Mouse (Mus musculus): ENCODE data around the gene Clec12b. TPM values are rescaled to one million over a fixed set of nuclear protein-coding genes. Genes with fewer than 3 reads are reported as not detected.
"Not testable (repeated sequence)": the region's sequence is repeated elsewhere in the genome, so short reads cannot be mapped to it uniquely, and the experiment has no call there.

The Clec12b gene
- total RNA-seq, 2 experiments from 2014 or later: not detected

DNA sequence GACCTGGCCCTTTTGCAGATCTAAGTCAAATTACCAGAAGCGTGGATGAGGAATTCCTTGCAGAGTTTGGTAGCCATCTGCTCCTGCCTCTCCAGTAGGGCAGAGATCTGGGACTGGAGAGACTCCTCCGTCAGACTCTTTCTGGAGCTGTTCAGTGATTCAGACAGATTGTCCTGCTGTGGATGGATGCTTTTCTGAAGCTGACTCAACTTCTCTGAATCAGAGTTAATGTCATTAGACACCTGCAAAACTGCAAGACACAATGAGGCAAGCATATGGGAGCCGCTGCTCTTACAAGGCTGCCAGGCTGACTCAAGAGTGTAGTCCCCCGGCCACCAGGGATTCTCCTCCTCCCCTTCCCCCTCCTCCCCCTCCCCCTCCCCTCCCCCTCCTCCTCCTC lies 5.2 kb downstream of the Clec12b start:
- peak in 1 of 2 experiments; percentile 17 for DNase-seq (ENCODE audit: low spot score in 2 of 2)
- intact Hi-C loops (cut with DNase I): no loop called here

DNA sequence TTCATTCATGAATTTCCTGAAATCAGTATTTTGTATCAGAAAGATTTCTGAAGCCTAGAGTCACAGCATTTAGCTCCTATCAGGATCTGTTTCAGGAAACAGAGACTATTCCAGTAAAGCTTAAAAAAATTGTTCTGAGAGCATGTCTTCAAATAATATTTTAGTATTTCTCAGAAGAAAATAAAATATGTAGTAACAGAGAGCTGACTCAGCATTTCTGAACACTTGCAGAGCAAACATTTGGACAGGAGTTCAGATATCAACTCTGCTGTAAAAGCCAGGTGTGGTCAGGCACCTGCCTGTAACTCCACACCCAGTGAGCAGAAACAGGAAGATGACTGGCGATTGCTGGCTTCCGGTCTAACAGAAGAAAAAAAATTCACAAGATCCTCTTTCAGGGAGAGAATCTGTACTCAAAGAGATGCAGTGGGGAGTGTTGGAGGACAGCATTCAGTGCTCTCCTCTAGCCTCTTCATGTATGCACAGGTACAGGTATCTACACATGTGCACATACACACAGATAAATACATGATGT lies 10.7 kb downstream of the Clec12b start:
- no peak for DNase-seq (ENCODE audit: low spot score in 2 of 2)
- intact Hi-C loops (cut with DNase I): no loop called here

DNA sequence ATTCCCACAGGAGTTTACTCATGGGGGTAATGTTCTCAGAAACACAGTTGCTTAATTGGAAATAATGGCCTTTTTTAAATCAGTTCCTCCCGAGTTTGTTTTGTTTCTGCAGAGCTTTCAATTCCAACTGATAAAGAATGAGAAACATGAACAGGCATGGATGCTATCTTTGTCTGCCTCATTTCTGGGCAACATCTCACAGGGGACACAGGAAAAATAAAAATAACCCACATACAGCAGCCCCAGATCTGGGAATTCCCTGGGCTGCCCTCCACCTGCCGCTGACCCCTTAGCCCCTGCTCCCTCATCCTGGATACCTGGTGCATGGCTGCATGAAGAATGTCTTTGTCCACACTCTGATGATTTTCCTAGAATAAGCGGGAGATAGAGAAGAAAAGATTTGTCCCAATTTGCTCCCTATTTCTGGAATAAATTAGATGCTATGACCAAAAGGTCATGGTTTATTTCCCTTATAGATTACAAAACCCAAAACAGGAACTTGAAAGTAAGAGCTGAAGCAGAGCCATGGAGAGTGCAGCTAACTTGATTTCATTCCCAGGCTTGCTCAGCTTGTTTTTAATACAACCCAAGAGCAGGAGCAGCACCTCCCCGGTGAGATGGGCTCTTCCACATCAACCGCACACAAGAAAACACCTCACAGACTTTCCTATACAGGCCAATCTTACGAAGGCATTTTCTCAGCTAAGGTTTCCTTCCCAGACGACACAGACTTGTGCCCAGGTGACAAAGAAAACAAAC lies 16.1 kb downstream of the Clec12b start:
- intact Hi-C loops (cut with DNase I): loop anchor here (5.0 to 10.0 kb wide), 2 partner anchors 37 to 275 kb away; partner anchors contain the start of gene 4922502D21Rik
- DNase-seq (ENCODE audit: low spot score in 2 of 2): no peak

- DNase-seq (ENCODE audit: low spot score in 2 of 2): peak; percentile 30 to 41
- intact Hi-C loops (cut with DNase I): loop anchor here (2.0 to 10.0 kb wide), 4 partner anchors 34 to 511 kb away; partner anchors contain the start of gene 4922502D21Rik
Measured at GRCm38 (mm10) chr6:129365959-129366359, 19.7 kb downstream of the Clec12b start.

DNA sequence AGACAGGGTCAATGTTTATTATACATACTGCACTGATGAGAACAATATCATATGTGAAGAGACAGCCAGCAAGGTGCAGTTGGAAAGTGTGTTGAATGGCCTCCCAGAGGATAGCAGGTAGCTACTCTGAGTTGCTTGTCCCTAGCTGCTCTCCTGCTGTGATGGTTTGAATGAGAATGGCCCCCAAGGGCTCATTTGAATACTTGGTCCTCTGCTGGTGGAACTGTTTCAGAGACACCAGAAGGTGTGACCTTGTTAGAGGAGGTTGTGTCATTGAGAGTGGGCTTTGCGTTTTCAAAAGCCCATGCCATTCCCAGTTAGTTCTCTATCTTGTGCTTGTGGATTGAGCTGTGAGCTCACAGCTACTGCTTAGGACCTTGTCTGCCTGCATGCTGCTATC lies 21.7 kb downstream of the Clec12b start:
- no peak for DNase-seq (ENCODE audit: low spot score in 2 of 2)
- intact Hi-C loops (cut with DNase I): loop anchor here (10.0 kb wide), 1 partner anchor 269 kb away; no protein-coding TSS in a partner anchor

DNA sequence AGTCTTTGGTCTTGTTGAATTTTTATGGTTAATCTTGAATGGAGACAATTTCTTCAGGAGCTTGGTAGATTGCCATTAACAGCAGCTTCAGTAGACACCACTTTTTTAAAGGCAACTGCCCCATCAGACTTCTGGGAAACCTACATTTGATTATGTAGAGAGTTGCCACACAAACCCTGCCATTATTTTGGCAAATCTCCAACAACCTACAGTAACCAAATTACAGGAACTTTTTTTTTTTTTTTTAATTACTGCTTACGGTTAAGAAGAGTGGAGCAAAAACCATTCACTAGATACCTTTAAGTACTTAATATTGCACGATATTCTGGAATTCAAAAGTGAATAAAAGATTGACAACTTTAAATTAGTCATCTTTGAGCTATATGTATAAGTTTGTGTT lies 26.2 kb downstream of the Clec12b start:
- no peak for DNase-seq (ENCODE audit: low spot score in 2 of 2)
- intact Hi-C loops (cut with DNase I): no loop called here

- no peak for DNase-seq (ENCODE audit: low spot score in 2 of 2)
- intact Hi-C loops (cut with DNase I): no loop called here
Measured at GRCm38 (mm10) chr6:129356430-129356829, 29.2 kb downstream of the Clec12b start.

DNA sequence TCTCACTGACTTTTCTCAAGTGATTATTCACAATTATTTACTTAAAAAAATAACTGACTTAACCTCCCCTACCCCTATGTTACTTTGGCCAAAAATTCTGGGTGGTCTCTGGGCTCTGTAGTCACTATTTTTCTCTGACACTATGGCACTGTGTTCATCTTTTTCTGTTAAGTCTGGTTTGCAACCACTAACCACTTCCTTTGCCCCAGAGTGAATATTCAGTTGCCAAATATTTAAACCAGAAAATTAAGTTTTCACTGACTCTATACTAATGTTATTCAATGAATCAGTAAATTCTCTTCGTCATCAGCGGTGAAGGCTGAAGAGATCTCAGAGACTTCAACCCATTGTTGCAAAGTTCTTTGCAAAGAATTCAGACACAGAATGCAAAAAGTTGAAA lies 29.9 kb downstream of the Clec12b start:
- intact Hi-C loops (cut with DNase I): no loop called here
- no peak for DNase-seq (ENCODE audit: low spot score in 2 of 2)

DNA sequence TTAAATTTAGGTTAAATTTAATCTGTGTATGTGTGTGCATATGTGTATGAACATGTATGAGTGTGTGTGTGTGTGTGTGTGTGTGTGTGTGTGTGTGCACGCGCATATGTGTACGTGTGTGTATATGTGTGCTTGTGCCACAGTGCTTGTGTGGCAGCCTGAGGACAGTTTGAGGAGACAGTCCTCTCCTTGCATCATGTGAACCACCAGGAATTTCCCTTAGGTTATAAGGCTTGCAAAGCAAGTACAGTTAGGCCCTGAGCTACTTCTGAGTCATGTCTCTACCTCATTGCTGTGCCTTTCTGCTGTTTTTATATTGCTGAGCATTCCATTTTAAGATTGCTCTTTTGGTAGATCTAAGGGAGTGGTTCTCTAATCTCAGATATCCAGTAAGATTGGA lies 34.6 kb downstream of the Clec12b start:
- intact Hi-C loops (cut with DNase I): no loop called here
- no peak for DNase-seq (ENCODE audit: low spot score in 2 of 2)

DNA sequence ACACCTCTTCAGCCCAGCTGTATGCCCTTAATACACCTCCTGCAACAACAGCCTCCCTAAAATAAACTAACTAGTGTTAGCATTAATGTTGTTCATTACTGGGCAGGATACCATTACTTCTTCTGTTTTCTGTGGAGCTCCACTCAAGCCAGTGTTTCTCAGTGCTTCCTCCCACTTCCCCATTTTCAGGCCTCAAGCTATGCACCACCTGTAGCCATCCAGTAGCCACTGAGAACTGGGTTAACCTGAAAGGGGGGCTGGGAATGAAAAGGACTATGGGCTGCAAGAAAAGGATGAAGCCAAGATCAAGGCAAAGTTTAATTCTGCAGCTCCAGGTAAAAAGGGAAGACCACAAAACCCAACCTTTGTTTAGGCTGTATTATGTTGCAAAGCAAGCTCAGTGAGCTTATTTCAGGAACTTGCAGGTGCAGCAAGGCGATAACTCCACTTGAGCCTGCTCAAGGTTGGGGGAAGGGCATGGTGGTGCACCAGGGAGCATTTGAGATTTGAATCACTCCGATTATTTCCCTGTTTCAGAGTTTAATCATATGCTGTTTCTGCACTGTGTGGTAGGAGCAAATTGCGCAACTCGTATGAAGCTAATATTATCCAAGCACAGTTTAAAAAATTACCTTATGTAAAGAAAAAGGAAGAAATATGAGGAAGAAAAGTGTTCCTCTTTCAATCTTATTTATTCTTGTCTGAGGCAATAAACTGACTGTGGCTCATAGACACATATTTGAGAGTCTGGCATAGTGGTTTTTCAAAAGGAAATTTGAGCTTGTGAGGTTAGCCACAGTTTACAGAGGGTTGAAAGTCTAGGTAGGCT lies 35.9 kb downstream of the Clec12b start:
- intact Hi-C loops (cut with DNase I): no loop called here
- DNase-seq (ENCODE audit: low spot score in 2 of 2): no peak

DNA sequence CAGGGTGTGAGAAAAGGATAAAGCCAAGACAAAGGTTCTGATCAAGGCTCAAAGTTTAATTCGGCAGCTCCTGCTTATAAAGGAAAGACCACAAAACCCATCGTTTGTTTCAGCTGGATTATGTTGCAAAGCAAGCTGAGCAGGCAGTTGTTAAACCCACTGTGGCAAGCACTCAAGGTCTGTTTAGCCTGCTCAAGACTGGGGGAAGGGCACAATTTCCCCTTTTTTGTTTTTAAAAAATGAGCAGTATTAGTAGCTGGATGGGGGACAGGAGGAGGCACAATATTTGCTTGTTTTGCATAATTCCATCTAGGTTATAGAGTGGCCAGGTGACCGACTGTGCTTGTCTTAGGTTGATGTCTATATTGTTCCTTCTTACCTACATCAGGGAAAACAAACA lies 41.3 kb downstream of the Clec12b start:
- intact Hi-C loops (cut with DNase I): no loop called here
- no peak for DNase-seq (ENCODE audit: low spot score in 2 of 2)

DNA sequence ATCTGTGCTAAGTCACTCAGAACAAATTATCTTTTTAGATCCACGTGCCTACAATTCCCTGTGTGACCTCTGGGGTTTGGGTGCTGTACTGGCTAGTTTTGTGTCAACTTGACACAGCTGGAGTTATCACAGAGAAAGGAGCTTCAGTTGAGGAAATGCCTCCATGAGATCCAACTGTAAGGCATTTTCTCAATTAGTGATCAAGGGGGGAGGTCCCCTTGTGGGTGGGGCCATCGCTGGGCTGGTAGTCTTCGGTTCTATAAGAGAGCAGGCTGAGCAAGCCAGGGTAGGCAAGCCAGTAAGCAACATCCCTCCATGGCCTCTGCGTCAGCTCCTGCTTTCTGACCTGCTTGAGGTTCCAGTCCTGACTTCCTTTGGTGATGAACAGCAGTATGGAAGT lies 43.3 kb downstream of the Clec12b start, which contains the start of gene Clec12a:
Gene Clec12a, plus strand, starts transcription at position 301 of the 400 bp plus-strand sequence.
- DNase-seq (ENCODE audit: low spot score in 2 of 2); intact Hi-C loops (cut with DNase I): not testable (repeated sequence)

GRCm38 (mm10) chr6:129337751-129338150 lies 47.9 kb downstream of the Clec12b start:
- intact Hi-C loops (cut with DNase I): no loop called here
- DNase-seq (ENCODE audit: low spot score in 2 of 2): no peak

GRCm38 (mm10) chr6:129333674-129334078 lies 52.0 kb downstream of the Clec12b start:
- peak; percentile 52 to 55 for DNase-seq (ENCODE audit: low spot score in 2 of 2)
- intact Hi-C loops (cut with DNase I): loop anchor here (5.0 kb wide), 1 partner anchor 34 kb away; no protein-coding TSS in a partner anchor

DNA sequence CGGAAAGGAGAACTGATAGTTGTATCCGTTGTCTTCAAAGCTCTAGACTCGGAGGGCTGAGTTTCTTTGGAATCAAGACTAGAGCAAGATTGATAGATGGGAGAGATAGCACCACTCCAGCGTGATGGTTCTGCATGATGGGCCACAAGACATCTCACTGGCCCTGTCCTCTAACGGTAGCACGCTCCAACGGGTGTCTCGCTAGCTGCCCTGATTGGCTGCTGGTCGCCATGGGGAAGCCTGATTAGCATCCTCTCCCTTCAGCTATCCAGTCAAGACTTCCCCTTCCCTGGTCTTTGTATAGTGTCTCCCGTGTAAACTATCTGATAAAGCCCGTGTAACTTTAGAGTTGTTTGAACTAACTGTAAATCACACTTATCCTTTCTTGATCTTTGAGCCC lies 54.1 kb downstream of the Clec12b start, which contains the start of gene 4922502D21Rik:
Gene 4922502D21Rik, minus strand, starts transcription at position 187 of the 400 bp plus-strand sequence.
- no peak for DNase-seq (ENCODE audit: low spot score in 2 of 2)
- intact Hi-C loops (cut with DNase I): loop anchor here (5.0 kb wide), 1 partner anchor 36 kb away; no protein-coding TSS in a partner anchor

GRCm38 (mm10) chr6:129326568-129327150 lies 59.0 kb downstream of the Clec12b start:
- intact Hi-C loops (cut with DNase I): no loop called here
- DNase-seq (ENCODE audit: low spot score in 2 of 2): peak in 1 of 2 experiments; percentile 6

- intact Hi-C loops (cut with DNase I): no loop called here
- no peak for DNase-seq (ENCODE audit: low spot score in 2 of 2)
Measured at GRCm38 (mm10) chr6:129326016-129326415, 59.7 kb downstream of the Clec12b start.

Measured in left cerebral cortex, postnatal 25 days (tissue).